Mouse (Mus musculus): ENCODE data around the gene Ppp1r15b. TPM values are rescaled to one million over a fixed set of nuclear protein-coding genes. Genes with fewer than 3 reads are reported as not detected.
A peak's percentile ranks its signal among the peaks of the same experiment; 100 is the strongest.

Ppp1r15b gene
- total RNA-seq, 1 experiment: 97.0 TPM

DNA sequence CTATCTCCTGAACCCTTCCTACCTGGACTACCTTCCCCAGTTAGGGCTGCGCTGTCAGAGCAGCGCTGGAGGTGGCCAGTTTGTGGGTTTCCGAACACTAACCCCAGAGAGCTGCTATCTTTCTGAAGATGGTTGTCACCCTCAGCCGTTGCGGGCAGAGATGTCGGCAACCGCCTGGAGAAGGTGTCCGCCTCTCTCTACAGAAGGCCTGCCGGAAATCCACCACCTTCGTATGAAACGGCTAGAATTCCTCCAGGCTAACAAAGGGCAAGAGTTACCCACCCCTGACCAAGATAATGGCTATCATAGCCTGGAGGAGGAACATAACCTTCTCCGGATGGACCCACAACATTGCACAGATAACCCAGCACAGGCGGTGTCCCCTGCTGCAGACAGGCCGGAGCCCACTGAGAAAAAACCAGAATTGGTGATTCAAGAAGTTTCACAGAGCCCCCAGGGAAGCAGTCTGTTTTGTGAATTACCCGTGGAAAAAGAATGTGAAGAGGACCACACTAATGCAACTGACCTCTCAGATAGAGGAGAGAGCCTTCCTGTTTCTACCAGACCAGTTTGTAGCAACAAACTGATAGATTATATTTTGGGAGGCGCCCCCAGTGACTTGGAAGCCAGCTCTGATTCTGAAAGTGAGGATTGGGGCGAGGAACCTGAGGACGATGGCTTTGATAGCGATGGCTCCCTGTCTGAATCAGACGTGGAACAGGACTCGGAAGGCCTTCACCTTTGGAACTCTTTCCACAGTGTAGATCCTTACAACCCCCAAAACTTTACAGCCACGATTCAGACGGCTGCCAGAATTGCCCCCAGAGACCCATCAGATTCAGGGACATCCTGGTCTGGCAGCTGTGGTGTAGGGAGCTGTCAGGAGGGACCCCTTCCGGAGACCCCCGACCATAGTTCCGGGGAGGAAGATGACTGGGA, 1.7 kb downstream of the Ppp1r15b start:
- in situ Hi-C loops (cut with MboI; ENCODE audit: low sequenced_read_pairs in 2 of 2, unreplicated experiment in 2 of 2): loop anchor here (25.0 kb wide), 1 partner anchor 95 kb away; the partner anchor contains the start of genes Mdm4 (in 2 of the 2) and Pik3c2b (in 2 of the 2)
- DNase-seq (ENCODE audit: low read depth, low spot score): no peak
- Histone ChIP-seq H3K27ac (ENCODE audit: insufficient read depth, low read depth, low read length, poor library complexity, severe bottlenecking) (no peak overlapping the region), H3K9me3 (ENCODE audit: control insufficient read depth, insufficient read depth, low read depth, low read length) (no peaks in the 10 kb centered on the region), H3K4me1 (ENCODE audit: control insufficient read depth in 2 of 2, insufficient read depth in 2 of 2, low read length in 2 of 2, poor library complexity in 1 of 2) (peaks cover 0 to 12% of the 10 kb centered on the region in 2 experiments; a peak in 3 of 4 replicates), H3K9ac (ENCODE audit: insufficient read depth, low read depth, low read length, poor library complexity, severe bottlenecking) (peak overlapping the region; percentile 97), H3K4me3 (ENCODE audit: insufficient read depth in 1 of 2, low read depth in 1 of 2, low read length in 2 of 2, poor library complexity in 1 of 2, severe bottlenecking in 1 of 2) (peak overlapping the region; percentile 89 to 96), H3K36me3 (ENCODE audit: control insufficient read depth, insufficient read depth, low read length, poor library complexity, severe bottlenecking) (peaks cover 40% of the 10 kb centered on the region)
- TF ChIP-seq CHD2 (IDR thresholded peaks at IDR 0.05; ENCODE audit: low read depth, low read length) (no peak), MAFK (IDR thresholded peaks at IDR 0.05; ENCODE audit: insufficient read depth, low read depth, low read length) (no peak), HCFC1 (IDR thresholded peaks at IDR 0.05; ENCODE audit: borderline replicate concordance, insufficient read depth, low read length) (no peak), ZC3H11A (IDR thresholded peaks at IDR 0.05; ENCODE audit: borderline replicate concordance, low read depth, low read length) (no peak), ZNF384 (IDR thresholded peaks at IDR 0.05; ENCODE audit: low read depth, low read length) (no peak)

DNA sequence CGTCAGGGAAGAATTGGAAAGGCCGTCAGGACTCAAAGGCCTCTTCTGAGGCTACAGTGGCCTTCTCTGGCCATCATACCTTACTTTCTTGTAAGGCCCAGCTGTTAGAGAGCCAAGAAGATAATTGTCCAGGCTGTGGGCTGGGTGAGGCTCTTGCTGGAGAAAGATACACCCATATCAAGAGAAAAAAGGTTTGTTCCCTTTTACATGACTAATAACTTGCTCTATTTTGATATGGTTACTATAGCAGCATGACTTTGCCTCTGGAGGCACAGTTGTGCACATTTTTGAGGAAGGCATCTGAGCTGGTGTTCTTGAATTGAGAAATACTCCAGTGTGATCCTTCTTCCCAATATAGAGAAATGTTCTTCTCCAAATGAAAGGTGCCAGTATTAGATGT, 2.5 kb downstream of the Ppp1r15b start:
- no peak for DNase-seq (ENCODE audit: low read depth, low spot score)
- H3K27ac ChIP-seq (ENCODE audit: insufficient read depth, low read depth, low read length, poor library complexity, severe bottlenecking): no peak overlapping the region
- H3K4me1 ChIP-seq (ENCODE audit: control insufficient read depth in 2 of 2, insufficient read depth in 2 of 2, low read length in 2 of 2, poor library complexity in 1 of 2): peaks cover 0 to 6% of the 10 kb centered on the region in 2 experiments; a peak in 1 of 4 replicates
- H3K9me3 ChIP-seq (ENCODE audit: control insufficient read depth, insufficient read depth, low read depth, low read length): no peaks in the 10 kb centered on the region
- peak overlapping the region; percentile 89 to 96 for H3K4me3 ChIP-seq (ENCODE audit: insufficient read depth in 1 of 2, low read depth in 1 of 2, low read length in 2 of 2, poor library complexity in 1 of 2, severe bottlenecking in 1 of 2)
- no peak for TF ChIP-seq HCFC1 (IDR thresholded peaks at IDR 0.05; ENCODE audit: borderline replicate concordance, insufficient read depth, low read length)
- TF ChIP-seq CHD2 (IDR thresholded peaks at IDR 0.05; ENCODE audit: low read depth, low read length): no peak
- TF ChIP-seq ZC3H11A (IDR thresholded peaks at IDR 0.05; ENCODE audit: borderline replicate concordance, low read depth, low read length): no peak
- no peak for TF ChIP-seq MAFK (IDR thresholded peaks at IDR 0.05; ENCODE audit: insufficient read depth, low read depth, low read length)
- no peak for TF ChIP-seq ZNF384 (IDR thresholded peaks at IDR 0.05; ENCODE audit: low read depth, low read length)
- in situ Hi-C loops (cut with MboI; ENCODE audit: low sequenced_read_pairs in 2 of 2, unreplicated experiment in 2 of 2): loop anchor here (25.0 kb wide), 1 partner anchor 96 kb away; the partner anchor contains the start of genes Mdm4 (in 2 of the 2) and Pik3c2b (in 2 of the 2)
- peak overlapping the region; percentile 97; the same call in 1 of the 2 replicates for H3K9ac ChIP-seq (ENCODE audit: insufficient read depth, low read depth, low read length, poor library complexity, severe bottlenecking)
- H3K36me3 ChIP-seq (ENCODE audit: control insufficient read depth, insufficient read depth, low read length, poor library complexity, severe bottlenecking): peaks cover 43% of the 10 kb centered on the region

DNA sequence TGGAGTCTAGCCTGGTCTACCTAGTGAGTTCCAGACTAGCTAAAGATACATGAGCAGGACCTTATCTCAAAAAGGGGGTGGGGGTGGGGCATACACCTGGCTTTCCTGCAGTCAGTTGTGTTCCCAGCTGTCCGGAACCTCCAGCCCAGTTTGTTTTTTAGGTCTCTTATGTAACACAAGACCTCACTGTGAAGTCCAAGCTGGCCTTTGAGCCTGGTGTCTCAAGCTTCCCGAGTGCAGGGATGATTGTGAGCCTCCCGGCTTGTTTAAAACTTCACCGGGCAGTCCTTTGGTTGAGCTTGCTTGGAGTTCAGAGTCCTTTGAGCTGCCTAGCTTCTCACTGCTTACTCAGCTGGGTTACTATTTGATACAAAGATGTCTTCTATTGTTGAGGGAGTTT, 3.1 kb downstream of the Ppp1r15b start:
- no peak for TF ChIP-seq MAFK (IDR thresholded peaks at IDR 0.05; ENCODE audit: insufficient read depth, low read depth, low read length)
- no peak for TF ChIP-seq ZC3H11A (IDR thresholded peaks at IDR 0.05; ENCODE audit: borderline replicate concordance, low read depth, low read length)
- TF ChIP-seq HCFC1 (IDR thresholded peaks at IDR 0.05; ENCODE audit: borderline replicate concordance, insufficient read depth, low read length): no peak
- TF ChIP-seq ZNF384 (IDR thresholded peaks at IDR 0.05; ENCODE audit: low read depth, low read length): no peak
- no peak for TF ChIP-seq CHD2 (IDR thresholded peaks at IDR 0.05; ENCODE audit: low read depth, low read length)
- peak overlapping the region; percentile 89 to 96 for H3K4me3 ChIP-seq (ENCODE audit: insufficient read depth in 1 of 2, low read depth in 1 of 2, low read length in 2 of 2, poor library complexity in 1 of 2, severe bottlenecking in 1 of 2)
- peak overlapping the region; percentile 62; the same call in 1 of the 2 replicates for H3K9ac ChIP-seq (ENCODE audit: insufficient read depth, low read depth, low read length, poor library complexity, severe bottlenecking)
- H3K9me3 ChIP-seq (ENCODE audit: control insufficient read depth, insufficient read depth, low read depth, low read length): no peaks in the 10 kb centered on the region
- peaks cover 50% of the 10 kb centered on the region for H3K36me3 ChIP-seq (ENCODE audit: control insufficient read depth, insufficient read depth, low read length, poor library complexity, severe bottlenecking)
- no peak overlapping the region for H3K27ac ChIP-seq (ENCODE audit: insufficient read depth, low read depth, low read length, poor library complexity, severe bottlenecking)
- no peak for DNase-seq (ENCODE audit: low read depth, low spot score)
- in situ Hi-C loops (cut with MboI; ENCODE audit: low sequenced_read_pairs in 2 of 2, unreplicated experiment in 2 of 2): loop anchor here (25.0 kb wide), 1 partner anchor 97 kb away; the partner anchor contains the start of genes Mdm4 (in 2 of the 2) and Pik3c2b (in 2 of the 2)
- 0 out of 4 replicates have a peak, but pooled peaks cover 2% of the 10 kb centered on the region in 2 experiments for H3K4me1 ChIP-seq (ENCODE audit: control insufficient read depth in 2 of 2, insufficient read depth in 2 of 2, low read length in 2 of 2, poor library complexity in 1 of 2)

DNA sequence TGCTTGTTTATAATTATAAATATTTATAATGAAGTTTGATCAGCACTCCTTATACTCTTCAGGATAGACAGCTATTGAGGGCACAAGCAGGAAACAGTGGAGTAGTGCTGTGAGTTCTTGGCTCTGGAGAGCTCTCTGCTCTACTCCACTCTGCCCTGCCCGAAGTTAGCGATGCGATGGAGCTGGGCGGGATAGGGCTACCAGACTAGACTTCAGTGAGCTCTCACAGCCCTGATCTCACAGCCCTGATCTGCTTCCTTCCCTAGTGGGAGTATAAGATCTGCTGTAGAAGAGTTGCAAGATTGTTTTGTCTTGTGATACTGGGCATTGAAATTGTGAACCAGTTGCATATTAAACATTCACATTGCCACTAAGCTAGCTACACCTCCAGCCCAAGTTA, 3.9 kb downstream of the Ppp1r15b start:
- in situ Hi-C loops (cut with MboI; ENCODE audit: low sequenced_read_pairs in 2 of 2, unreplicated experiment in 2 of 2): loop anchor here (25.0 kb wide), 1 partner anchor 98 kb away; the partner anchor contains the start of genes Mdm4 (in 2 of the 2) and Pik3c2b (in 2 of the 2)
- DNase-seq (ENCODE audit: low read depth, low spot score): no peak
- Histone ChIP-seq H3K27ac (ENCODE audit: insufficient read depth, low read depth, low read length, poor library complexity, severe bottlenecking) (no peak overlapping the region), H3K9me3 (ENCODE audit: control insufficient read depth, insufficient read depth, low read depth, low read length) (no peaks in the 10 kb centered on the region), H3K4me1 (ENCODE audit: control insufficient read depth in 2 of 2, insufficient read depth in 2 of 2, low read length in 2 of 2, poor library complexity in 1 of 2) (0 out of 4 replicates have a peak, but pooled peaks cover 0 to 2% of the 10 kb centered on the region in 2 experiments), H3K36me3 (ENCODE audit: control insufficient read depth, insufficient read depth, low read length, poor library complexity, severe bottlenecking) (peaks cover 54% of the 10 kb centered on the region), H3K4me3 (ENCODE audit: insufficient read depth in 1 of 2, low read depth in 1 of 2, low read length in 2 of 2, poor library complexity in 1 of 2, severe bottlenecking in 1 of 2) (peak overlapping the region; percentile 89 to 96), H3K9ac (ENCODE audit: insufficient read depth, low read depth, low read length, poor library complexity, severe bottlenecking) (no peak overlapping the region)
- TF ChIP-seq MAFK (IDR thresholded peaks at IDR 0.05; ENCODE audit: insufficient read depth, low read depth, low read length) (no peak), CHD2 (IDR thresholded peaks at IDR 0.05; ENCODE audit: low read depth, low read length) (no peak), HCFC1 (IDR thresholded peaks at IDR 0.05; ENCODE audit: borderline replicate concordance, insufficient read depth, low read length) (no peak)
